Mouse (Mus musculus) intestine, embryonic 14.5 days (tissue): Measurements from ENCODE around the gene Dnajc30. TPM values are rescaled to one million over a fixed set of nuclear protein-coding genes. Genes with fewer than 3 reads are reported as not detected.
A peak's percentile ranks its signal among the peaks of the same experiment; 100 is the strongest.

Experiments used
- ATAC-seq: fragments of 200-750 bp; cut with Nextera tagmentation; replicated peaks from 2 replicates; pipeline ENCODE4 v1.8.0; 2017; ENCODE audit warnings: low read depth, moderate number of reproducible peaks, moderate TSS enrichment, moderate library complexity; ENCODE audit not compliant: low FRiP score, low TSS enrichment
- DNase-seq: peaks from one replicate; pipeline ENCODE4 v3.0.0-alpha.2; 2018; ENCODE audit warnings: low spot score
- H3K27ac ChIP-seq: fragments of 300-500 bp; sonication (generic); 2 replicates; pipeline ENCODE4 v1.5.1; 2014; ENCODE audit warnings: low read depth, mild to moderate bottlenecking, control low read depth
- H3K27me3 ChIP-seq: fragments of 300-500 bp; sonication (generic); replicated peaks from 2 replicates; pipeline ENCODE4 v1.6.1; 2014; ENCODE audit warnings: low read length, control low read depth; ENCODE audit not compliant: control insufficient read depth, insufficient read depth
- H3K36me3 ChIP-seq: fragments of 300-500 bp; sonication (generic); 2 replicates; pipeline ENCODE4 v1.6.1; 2014; ENCODE audit warnings: low read length, control low read depth; ENCODE audit not compliant: control insufficient read depth, insufficient read depth
- H3K4me1 ChIP-seq: fragments of 300-500 bp; sonication (generic); replicated peaks from 2 replicates; pipeline ENCODE4 v1.6.1; 2014; ENCODE audit warnings: low read length, control low read depth, mixed read lengths; ENCODE audit not compliant: control insufficient read depth, insufficient read depth
- H3K4me2 ChIP-seq: fragments of 300-500 bp; sonication (generic); 2 replicates; pipeline ENCODE4 v1.6.1; 2014; ENCODE audit warnings: low read length
- H3K4me3 ChIP-seq: fragments of 300-500 bp; sonication (generic); 2 replicates; pipeline ENCODE4 v1.5.1; 2014; ENCODE audit warnings: low read depth, low read length, control low read depth, mixed read lengths
- H3K9ac ChIP-seq: fragments of 300-500 bp; sonication (generic); 2 replicates; pipeline ENCODE4 v1.6.1; 2014; ENCODE audit warnings: mild to moderate bottlenecking, low read length
- H3K9me3 ChIP-seq: fragments of 300-500 bp; sonication (generic); 2 replicates; pipeline ENCODE4 v1.6.1; 2016; ENCODE audit warnings: low read length, control low read depth; ENCODE audit not compliant: control insufficient read depth
- WGBS: fragments of 180-500 bp; shearing (Covaris S2); extraction: QIAGEN DNeasy Blood & Tissue Kit; methylation state at CpG from one replicate; pipeline ENCODE4 v1.1.7; 2014; 5-methylcytosine and 5-hydroxymethylcytosine counted together
- polyA plus RNA-seq: library from polyadenylated mRNA; unstranded; fragments of >200 nt; fragmentation: Nextera tagmentation; extraction: Ambion mirVana; gene quantifications from 2 replicates; pipeline ENCODE4 v1.2.1, GENCODE M21; 2014

Gene Dnajc30
- polyA plus RNA-seq, 1 experiment from 2014 or later = 32.5 TPM

GRCm38 (mm10) chr5:135029007-135029854, 34.8 kb upstream of the Dnajc30 start:
- Histone ChIP-seq H3K9ac (no peak overlapping the region), H3K27me3 (no peaks in the 10 kb centered on the region), H3K36me3 (no peaks in the 10 kb centered on the region), H3K4me1 (peaks cover 32% of the 10 kb centered on the region), H3K4me2 (peak overlapping the region; percentile 9), H3K27ac (peak overlapping the region; percentile 34), H3K4me3 (no peak overlapping the region), H3K9me3 (peaks cover under 1% of the 10 kb centered on the region; the same call in 1 of the 2 replicates)
- 44% methylated on average over 18 of the region's 18 CpGs for WGBS
- DNase-seq (no peak), ATAC-seq (0 out of 2 replicates have a peak, but pooled peaks have one; percentile 10)

- Histone ChIP-seq H3K9me3 (peaks cover 6% of the 10 kb centered on the region; the same call in 1 of the 2 replicates), H3K4me2 (no peak overlapping the region), H3K4me1 (peaks cover 11% of the 10 kb centered on the region), H3K36me3 (peaks cover 7% of the 10 kb centered on the region; the same call in 1 of the 2 replicates), H3K9ac (no peak overlapping the region), H3K27ac (no peak overlapping the region), H3K27me3 (no peaks in the 10 kb centered on the region), H3K4me3 (no peak overlapping the region)
- no peak for ATAC-seq
- no peak for DNase-seq
- 86% methylated on average over 5 of the region's 5 CpGs for WGBS
These were observed 31.4 kb upstream of the Dnajc30 start for GRCm38 (mm10) chr5:135032581-135032980.

GRCm38 (mm10) chr5:135034593-135034992, 29.4 kb upstream of the Dnajc30 start:
- Histone ChIP-seq H3K4me3 (no peak overlapping the region), H3K9ac (no peak overlapping the region), H3K4me1 (0 out of 2 replicates have a peak, but pooled peaks cover 1% of the 10 kb centered on the region), H3K4me2 (no peak overlapping the region), H3K27me3 (no peaks in the 10 kb centered on the region), H3K36me3 (peaks cover 24% of the 10 kb centered on the region), H3K27ac (no peak overlapping the region), H3K9me3 (peaks cover 6% of the 10 kb centered on the region; the same call in 1 of the 2 replicates)
- no peak for ATAC-seq
- DNase-seq = no peak
- 98% methylated on average over 2 of the region's 2 CpGs for WGBS

- Histone ChIP-seq H3K4me3 (no peak overlapping the region), H3K36me3 (peaks cover 24% of the 10 kb centered on the region), H3K27me3 (no peaks in the 10 kb centered on the region), H3K9me3 (peaks cover 6% of the 10 kb centered on the region; the same call in 1 of the 2 replicates), H3K4me1 (no peaks in the 10 kb centered on the region), H3K27ac (no peak overlapping the region), H3K4me2 (no peak overlapping the region), H3K9ac (no peak overlapping the region)
- ATAC-seq (no peak), DNase-seq (no peak)
- WGBS = 62% methylated on average over 18 of the region's 18 CpGs
These were observed 28.2 kb upstream of the Dnajc30 start for GRCm38 (mm10) chr5:135035608-135036359.

GRCm38 (mm10) chr5:135037946-135038345, 26.1 kb upstream of the Dnajc30 start:
- H3K4me3 ChIP-seq = no peak overlapping the region
- no peaks in the 10 kb centered on the region for H3K27me3 ChIP-seq
- peaks cover 24% of the 10 kb centered on the region for H3K36me3 ChIP-seq
- H3K9me3 ChIP-seq = peaks cover 6% of the 10 kb centered on the region; the same call in 1 of the 2 replicates
- ATAC-seq (no peak), DNase-seq (no peak)
- no peak overlapping the region for H3K27ac ChIP-seq
- no peak overlapping the region for H3K9ac ChIP-seq
- no peak overlapping the region for H3K4me2 ChIP-seq
- WGBS = 93% methylated on average over 3 of the region's 3 CpGs
- no peaks in the 10 kb centered on the region for H3K4me1 ChIP-seq

GRCm38 (mm10) chr5:135039541-135039940, 24.5 kb upstream of the Dnajc30 start:
- no peak overlapping the region for H3K9ac ChIP-seq

GRCm38 (mm10) chr5:135040059-135040458, 23.9 kb upstream of the Dnajc30 start:
- no peak overlapping the region for H3K9ac ChIP-seq
- WGBS = 64% methylated on average over 6 of the region's 6 CpGs
- H3K4me1 ChIP-seq = no peaks in the 10 kb centered on the region
- ATAC-seq (no peak), DNase-seq (no peak)
- no peaks in the 10 kb centered on the region for H3K9me3 ChIP-seq
- H3K4me3 ChIP-seq = no peak overlapping the region
- peaks cover 24% of the 10 kb centered on the region for H3K36me3 ChIP-seq
- H3K4me2 ChIP-seq = no peak overlapping the region
- no peaks in the 10 kb centered on the region for H3K27me3 ChIP-seq
- H3K27ac ChIP-seq = no peak overlapping the region

More at GRCm38 (mm10) chr5:135039541-135039940, 24.5 kb upstream of the Dnajc30 start:
- WGBS = 84% methylated on average over 9 of the region's 9 CpGs
- Histone ChIP-seq H3K9me3 (peaks cover 3% of the 10 kb centered on the region; the same call in 1 of the 2 replicates), H3K27ac (no peak overlapping the region), H3K4me2 (no peak overlapping the region), H3K27me3 (no peaks in the 10 kb centered on the region), H3K4me3 (no peak overlapping the region), H3K36me3 (peaks cover 24% of the 10 kb centered on the region), H3K4me1 (no peaks in the 10 kb centered on the region)
- DNase-seq = no peak
- no peak for ATAC-seq

GRCm38 (mm10) chr5:135040777-135041176, 23.2 kb upstream of the Dnajc30 start:
- DNase-seq (no peak), ATAC-seq (no peak)
- H3K9me3 ChIP-seq = no peaks in the 10 kb centered on the region
- H3K4me2 ChIP-seq = no peak overlapping the region
- H3K36me3 ChIP-seq = peaks cover 31% of the 10 kb centered on the region
- H3K4me1 ChIP-seq = no peaks in the 10 kb centered on the region
- no peaks in the 10 kb centered on the region for H3K27me3 ChIP-seq
- 40% methylated on average over 11 of the region's 11 CpGs for WGBS
- no peak overlapping the region for H3K4me3 ChIP-seq
- no peak overlapping the region for H3K9ac ChIP-seq
- no peak overlapping the region for H3K27ac ChIP-seq
